Mouse (Mus musculus) neural tube, embryonic 14.5 days (tissue): ENCODE measurements around the gene Tomm7. TPM values are rescaled to one million over a fixed set of nuclear protein-coding genes. Genes with fewer than 3 reads are reported as not detected.
"Not testable (repeated sequence)": the region's sequence is repeated elsewhere in the genome, so short reads cannot be mapped to it uniquely, and the experiment has no call there.

ENCODE experiments used
- ATAC-seq: fragments of 200-750 bp; cut with Nextera tagmentation; 2 replicates; pipeline ENCODE4 v1.8.0; 2017; ENCODE audit warnings: low read depth, mild to moderate bottlenecking, moderate TSS enrichment, moderate library complexity
- H3K27ac ChIP-seq: fragments of 300-500 bp; sonication (generic); 2 replicates; pipeline ENCODE4 v1.5.1; 2014; ENCODE audit warnings: low read depth, mild to moderate bottlenecking, control low read depth, low read length, moderate library complexity, mixed read lengths
- H3K27me3 ChIP-seq: fragments of 300-500 bp; sonication (generic); 2 replicates; pipeline ENCODE4 v1.6.1; 2014; ENCODE audit warnings: low read length; ENCODE audit not compliant: control insufficient read depth, insufficient read depth
- H3K36me3 ChIP-seq: fragments of 300-500 bp; sonication (generic); 2 replicates; pipeline ENCODE4 v1.6.1; 2014; ENCODE audit warnings: low read length, mixed read lengths; ENCODE audit not compliant: control insufficient read depth, insufficient read depth
- H3K4me1 ChIP-seq: fragments of 300-500 bp; sonication (generic); 2 replicates; pipeline ENCODE4 v1.6.1; 2014; ENCODE audit warnings: low read length; ENCODE audit not compliant: control insufficient read depth, insufficient read depth
- H3K4me2 ChIP-seq: fragments of 300-500 bp; sonication (generic); 2 replicates; pipeline ENCODE4 v1.6.1; 2014; ENCODE audit warnings: mild to moderate bottlenecking, low read depth, low read length, control low read depth
- H3K4me3 ChIP-seq: fragments of 300-500 bp; sonication (generic); 2 replicates; pipeline ENCODE4 v1.5.1; 2014; ENCODE audit warnings: low read depth, low read length, control low read depth, mixed read lengths
- H3K9ac ChIP-seq: fragments of 300-500 bp; sonication (generic); replicated peaks from 2 replicates; pipeline ENCODE4 v1.6.1; 2014; ENCODE audit warnings: low read depth, mild to moderate bottlenecking, control low read depth, low read length, mixed read lengths
- H3K9me3 ChIP-seq: fragments of 300-500 bp; sonication (generic); 2 replicates; pipeline ENCODE4 v1.6.1; 2016; ENCODE audit warnings: low read length; ENCODE audit not compliant: control insufficient read depth
- WGBS: fragments of 180-500 bp; shearing (Covaris S2); extraction: QIAGEN DNeasy Blood & Tissue Kit; methylation state at CpG from one replicate; pipeline ENCODE4 v1.1.7; 2014; 5-methylcytosine and 5-hydroxymethylcytosine counted together
- polyA plus RNA-seq: library from polyadenylated mRNA; unstranded; fragments of >200 nt; fragmentation: Nextera tagmentation; extraction: Ambion mirVana; gene quantifications from 2 replicates; pipeline ENCODE4 v1.2.1, GENCODE M21; 2014

Tomm7 gene
- polyA plus RNA-seq, 1 experiment from 2014 or later, result 79.4 TPM

DNA sequence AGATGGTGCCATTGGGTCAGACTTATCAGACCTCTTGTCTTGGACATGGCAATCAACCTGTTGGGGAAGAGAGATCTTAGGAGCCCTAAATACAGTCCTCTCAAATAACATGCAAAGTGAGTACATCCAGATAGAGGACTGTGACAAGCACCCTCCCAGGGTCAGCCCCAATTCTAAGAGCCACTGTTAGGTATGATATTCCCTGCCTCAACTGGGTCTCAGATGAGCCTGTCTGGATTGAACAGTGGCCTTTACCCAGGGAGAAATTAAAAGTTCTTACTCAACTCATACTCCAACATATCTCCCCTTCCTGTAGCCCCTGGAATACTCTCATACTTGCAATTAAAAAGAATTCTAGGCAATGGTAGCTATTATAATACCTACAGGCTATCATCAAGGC, 13.2 kb upstream of the Tomm7 start:
- Histone ChIP-seq H3K27me3 (no peaks in the 10 kb centered on the region), H3K4me2 (no peak overlapping the region), H3K27ac (no peak overlapping the region), H3K4me3 (no peak overlapping the region), H3K4me1 (no peaks in the 10 kb centered on the region), H3K36me3 (peaks cover 17% of the 10 kb centered on the region; the same call in 1 of the 2 replicates), H3K9ac (no peak overlapping the region), H3K9me3 (no peaks in the 10 kb centered on the region)
- no peak for ATAC-seq

GRCm38 (mm10) chr5:23856164-23856563, 12.2 kb upstream of the Tomm7 start:
- Histone ChIP-seq H3K27me3 (no peaks in the 10 kb centered on the region), H3K4me3 (no peak overlapping the region), H3K36me3 (peaks cover 17% of the 10 kb centered on the region; the same call in 1 of the 2 replicates), H3K9ac (no peak overlapping the region), H3K27ac (no peak overlapping the region), H3K4me1 (peaks cover 6% of the 10 kb centered on the region; the same call in 1 of the 2 replicates), H3K9me3 (no peaks in the 10 kb centered on the region), H3K4me2 (no peak overlapping the region)
- WGBS, result 85% methylated on average over 1 of the region's 1 CpGs
- ATAC-seq, result no peak

DNA sequence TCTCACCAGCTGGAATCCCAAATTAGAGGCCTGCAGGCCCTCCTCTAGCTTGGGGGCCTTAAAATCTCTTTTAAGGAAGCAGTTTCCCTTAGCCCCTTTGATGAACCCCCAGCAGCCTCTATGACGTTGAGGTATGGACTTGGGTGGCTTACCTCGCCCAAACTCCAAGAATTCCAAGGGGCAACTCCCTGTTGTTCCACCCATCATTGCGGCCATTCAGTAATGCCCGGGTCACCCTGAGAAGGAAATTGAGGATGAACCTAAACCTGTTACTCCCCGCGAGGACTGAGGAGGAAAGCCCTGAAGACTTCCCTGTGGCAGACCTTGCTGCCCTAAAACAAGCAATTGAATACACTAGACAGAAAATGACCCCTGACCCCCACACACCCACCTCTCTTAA, 11.5 kb upstream of the Tomm7 start:
- no peaks in the 10 kb centered on the region for H3K27me3 ChIP-seq
- WGBS, result 94% methylated on average over 6 of the region's 6 CpGs
- no peak overlapping the region for H3K4me3 ChIP-seq
- H3K36me3 ChIP-seq, result peaks cover 17% of the 10 kb centered on the region; the same call in 1 of the 2 replicates
- no peak overlapping the region for H3K4me2 ChIP-seq
- no peak overlapping the region for H3K27ac ChIP-seq
- no peak for ATAC-seq
- no peak overlapping the region for H3K9ac ChIP-seq
- peaks cover 6% of the 10 kb centered on the region; the same call in 1 of the 2 replicates for H3K4me1 ChIP-seq
- H3K9me3 ChIP-seq, result no peaks in the 10 kb centered on the region

DNA sequence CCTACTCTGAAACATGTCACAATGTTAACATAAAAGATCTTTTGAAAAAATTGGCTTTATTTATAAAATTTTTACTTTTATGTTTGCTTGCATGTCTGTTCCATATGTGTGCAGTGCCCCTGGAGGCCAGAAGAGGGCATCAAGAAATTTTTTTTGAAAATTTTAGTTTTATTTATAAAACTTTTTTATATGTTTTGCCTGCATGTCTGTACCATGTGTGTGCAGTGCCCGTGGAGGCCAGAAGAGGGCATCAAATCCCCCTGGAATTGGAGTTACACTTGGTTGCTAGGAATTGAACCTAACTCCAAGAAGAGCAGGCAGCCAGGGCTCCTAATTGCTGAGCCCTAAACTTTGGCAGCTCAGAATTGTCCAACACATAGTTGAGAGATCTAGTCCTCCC, 9.0 kb upstream of the Tomm7 start:
- not testable (repeated sequence) for H3K9ac ChIP-seq, H3K27ac ChIP-seq, H3K9me3 ChIP-seq, ATAC-seq, H3K27me3 ChIP-seq, H3K4me2 ChIP-seq, H3K4me3 ChIP-seq, H3K4me1 ChIP-seq
- WGBS, result 98% methylated on average over 1 of the region's 1 CpGs
- peaks cover 17% of the 10 kb centered on the region; the same call in 1 of the 2 replicates for H3K36me3 ChIP-seq

DNA sequence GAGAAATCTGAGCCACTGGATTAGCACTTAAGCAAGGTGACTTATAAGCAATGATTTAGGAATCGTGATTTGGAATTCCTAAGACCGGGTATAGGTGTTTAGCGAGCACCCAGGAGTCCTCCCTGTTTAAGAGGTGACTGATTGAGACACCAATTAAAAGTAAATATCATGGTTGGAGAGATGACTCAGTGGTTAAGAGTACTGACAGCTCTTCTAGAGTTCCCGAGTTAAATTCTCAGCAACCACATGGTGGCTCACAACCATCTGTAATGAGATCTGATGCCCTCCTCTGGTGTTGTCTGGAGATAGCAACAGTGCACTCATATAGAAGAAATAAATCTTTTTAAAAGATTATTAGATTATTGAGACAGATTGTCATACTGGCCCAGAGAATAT, 7.2 kb upstream of the Tomm7 start:
- H3K27me3 ChIP-seq, H3K9me3 ChIP-seq, H3K4me1 ChIP-seq, ATAC-seq: not testable (repeated sequence)
- H3K4me2 ChIP-seq, result peak overlapping the region; percentile 75
- H3K9ac ChIP-seq, result peak overlapping the region; percentile 76
- WGBS, result 15% methylated on average over 4 of the region's 4 CpGs
- peaks cover 17% of the 10 kb centered on the region; the same call in 1 of the 2 replicates for H3K36me3 ChIP-seq
- peak overlapping the region; percentile 88 for H3K4me3 ChIP-seq
- H3K27ac ChIP-seq, result peak overlapping the region; percentile 60

DNA sequence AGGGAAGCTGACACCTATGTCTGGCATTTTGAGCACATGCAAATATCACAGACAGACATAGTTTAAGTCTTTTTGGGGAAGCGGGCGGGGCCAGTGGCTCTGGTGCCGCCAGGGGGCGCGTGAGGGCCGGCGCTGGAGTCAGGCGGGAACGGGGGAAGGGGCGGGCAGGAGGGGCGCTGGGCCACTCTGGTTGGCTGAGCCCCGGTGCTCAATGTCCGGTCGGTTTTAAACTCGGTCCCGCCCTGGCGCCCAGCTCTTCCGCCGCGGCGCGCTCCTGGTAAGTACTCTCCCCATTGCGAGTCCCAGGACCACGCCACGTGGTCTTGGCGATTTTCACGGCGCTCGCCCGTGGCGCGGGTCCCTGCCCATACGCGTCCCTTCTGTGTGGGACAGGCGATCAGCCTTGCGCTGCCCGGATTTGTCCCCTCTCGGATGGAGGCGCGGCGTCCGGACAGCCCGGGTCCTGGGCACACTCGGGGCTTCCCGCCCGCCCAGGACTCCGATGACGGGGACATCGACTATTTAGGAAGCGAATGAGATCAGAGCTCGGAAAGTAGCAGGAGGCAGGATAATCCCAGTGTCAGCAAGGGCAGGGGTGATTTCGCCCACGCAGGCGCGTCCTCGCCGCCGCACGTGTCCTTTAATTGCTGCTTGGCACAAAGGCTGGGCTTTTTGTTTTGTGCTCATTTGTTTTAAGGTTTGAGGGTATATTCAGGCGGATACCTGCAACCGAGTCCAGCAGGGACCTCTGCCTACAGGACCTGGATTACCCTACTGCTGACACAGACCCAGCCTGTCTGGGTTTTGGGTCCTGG, 6.6 kb upstream of the Tomm7 start:
- H3K27ac ChIP-seq, result peak overlapping the region; percentile 60
- H3K36me3 ChIP-seq, result peaks cover 12% of the 10 kb centered on the region; the same call in 1 of the 2 replicates
- peaks cover 6% of the 10 kb centered on the region; the same call in 1 of the 2 replicates for H3K4me1 ChIP-seq
- no peaks in the 10 kb centered on the region for H3K9me3 ChIP-seq
- peak overlapping the region; percentile 75 for H3K4me2 ChIP-seq
- H3K27me3 ChIP-seq, result no peaks in the 10 kb centered on the region
- peak overlapping the region; percentile 88 for H3K4me3 ChIP-seq
- ATAC-seq, result peak; percentile 96
- WGBS, result under 1% methylated on average over 57 of the region's 61 CpGs
- peak overlapping the region; percentile 76 for H3K9ac ChIP-seq

- Histone ChIP-seq H3K4me3 (no peak overlapping the region), H3K27ac (no peak overlapping the region)
- WGBS, result 83% methylated on average over 3 of the region's 3 CpGs
These were observed 1.2 kb upstream of the Tomm7 start for GRCm38 (mm10) chr5:23845141-23845540.

GRCm38 (mm10) chr5:23844531-23844841, 525 bp upstream of the Tomm7 start:
- peak; percentile 13; the same call in 1 of the 2 replicates for ATAC-seq
- peaks cover 10% of the 10 kb centered on the region for H3K4me1 ChIP-seq
- no peaks in the 10 kb centered on the region for H3K9me3 ChIP-seq
- H3K4me2 ChIP-seq, result peak overlapping the region; percentile 83
- H3K36me3 ChIP-seq, result peaks cover 2% of the 10 kb centered on the region
- peak overlapping the region; percentile 83 for H3K27ac ChIP-seq
- 40% methylated on average over 7 of the region's 7 CpGs for WGBS
- no peaks in the 10 kb centered on the region for H3K27me3 ChIP-seq
- H3K4me3 ChIP-seq, result peak overlapping the region; percentile 71
- H3K9ac ChIP-seq, result peak overlapping the region; percentile 50; the same call in 1 of the 2 replicates

More at GRCm38 (mm10) chr5:23845141-23845540, 1.2 kb upstream of the Tomm7 start:
- H3K36me3 ChIP-seq, result peaks cover 2% of the 10 kb centered on the region; the same call in 1 of the 2 replicates
- no peaks in the 10 kb centered on the region for H3K9me3 ChIP-seq
- H3K4me2 ChIP-seq, result no peak overlapping the region
- ATAC-seq, result no peak
- no peaks in the 10 kb centered on the region for H3K27me3 ChIP-seq
- H3K4me1 ChIP-seq, result peaks cover 10% of the 10 kb centered on the region
- H3K9ac ChIP-seq, result no peak overlapping the region

DNA sequence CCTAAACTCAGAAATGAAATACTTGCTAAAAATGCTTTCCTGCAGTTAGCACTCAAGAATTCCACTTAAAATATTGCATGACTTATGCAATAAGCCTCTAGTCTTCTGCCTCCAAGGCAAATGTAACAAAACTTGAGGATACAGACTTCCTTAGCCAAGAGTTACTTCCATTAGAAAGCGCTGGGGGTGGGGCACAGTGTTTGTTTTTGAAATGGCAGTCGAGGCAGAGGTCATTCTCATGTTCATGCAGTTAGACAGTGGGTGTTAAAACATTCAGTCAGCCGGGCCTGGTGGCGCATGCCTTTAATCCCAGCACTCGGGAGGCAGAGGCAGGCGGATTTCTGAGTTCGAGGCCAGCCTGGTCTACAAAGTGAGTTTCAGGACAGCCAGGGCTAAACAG, 5.8 kb downstream of the Tomm7 start:
- H3K4me1 ChIP-seq, result peaks cover 4% of the 10 kb centered on the region
- peaks cover 9% of the 10 kb centered on the region for H3K36me3 ChIP-seq
- no peak overlapping the region for H3K4me2 ChIP-seq
- H3K27me3 ChIP-seq, result no peaks in the 10 kb centered on the region
- no peak overlapping the region for H3K27ac ChIP-seq
- no peaks in the 10 kb centered on the region for H3K9me3 ChIP-seq
- no peak overlapping the region for H3K4me3 ChIP-seq
- WGBS, result 90% methylated on average over 7 of the region's 7 CpGs
- ATAC-seq, result no peak
- no peak overlapping the region for H3K9ac ChIP-seq
